Mouse (Mus musculus): ENCODE results near the gene Stac2.
A peak's percentile ranks its signal among the peaks of the same experiment; 100 is the strongest.

The Stac2 gene

DNA sequence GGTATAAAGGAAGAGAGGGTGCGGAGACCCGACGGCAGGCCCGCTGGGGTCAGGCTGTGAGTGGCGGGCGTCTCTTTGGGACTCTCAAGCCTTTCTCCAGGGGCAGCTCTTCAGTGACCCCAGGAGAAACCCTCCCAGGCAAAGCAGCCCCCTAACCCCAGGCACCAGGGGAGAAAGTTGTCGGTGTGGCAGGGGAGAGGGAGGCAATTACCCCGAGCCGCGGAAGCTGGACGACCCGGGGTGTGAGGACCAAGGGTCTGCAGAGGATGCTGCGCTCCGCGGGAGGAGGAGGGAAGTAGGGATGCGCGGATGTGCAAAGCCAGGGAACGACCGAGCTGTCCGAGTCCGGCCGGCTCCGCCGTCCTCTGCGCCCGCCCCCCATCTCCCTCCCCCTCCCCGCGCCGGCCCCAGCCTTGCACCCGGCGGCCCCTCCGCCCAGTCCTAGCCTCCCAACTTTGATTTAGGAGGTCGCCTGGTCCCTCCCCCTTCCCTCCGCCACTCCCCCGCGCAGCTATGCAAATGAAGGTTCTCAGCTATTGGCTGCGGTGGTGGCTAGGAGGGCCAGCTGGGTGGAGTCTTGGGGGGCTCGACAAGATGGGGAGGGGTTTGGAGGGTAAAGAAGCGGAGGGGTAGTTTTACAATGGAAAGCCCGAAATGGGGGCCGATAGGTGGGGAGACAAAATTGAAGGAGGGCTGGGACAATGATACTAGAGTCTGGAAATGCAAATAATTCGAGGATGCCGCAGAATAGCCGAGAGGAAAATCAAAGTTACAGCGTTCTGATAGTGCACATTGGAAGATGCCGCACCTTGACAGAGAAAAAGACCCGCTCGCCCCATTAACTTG lies at the start of gene Stac2:
TSS of gene Stac2 (minus strand) at position 474 of the 846 bp plus-strand sequence.
- peak; percentile 78 to 81 for DNase-seq (ENCODE audit: low spot score in 2 of 2)

DNA sequence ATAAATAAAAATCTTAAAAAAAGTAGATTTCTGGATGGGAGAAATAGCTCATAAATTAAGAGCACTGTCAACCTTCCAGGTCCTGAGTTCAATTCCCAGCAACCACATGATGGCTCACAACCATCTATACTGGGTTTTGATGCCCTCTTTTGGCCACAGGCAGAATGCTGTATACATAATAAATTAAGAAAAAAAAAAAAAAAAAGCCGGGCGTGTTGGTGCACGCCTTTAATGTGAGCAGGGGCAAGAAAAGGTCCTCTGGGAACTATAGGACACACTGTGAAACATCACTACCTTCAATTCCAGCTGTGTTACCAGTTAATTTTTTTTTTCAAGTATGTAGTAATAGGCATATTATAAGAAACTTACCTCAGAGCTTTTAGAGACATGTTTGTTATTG lies 48.1 kb upstream of the Stac2 start:
- no peak for DNase-seq (ENCODE audit: low spot score in 2 of 2)

- DNase-seq (ENCODE audit: low spot score in 2 of 2), result no peak
Measured at GRCm38 (mm10) chr11:98090583-98090982, 37.3 kb upstream of the Stac2 start.

GRCm38 (mm10) chr11:98088224-98088623 lies 35.0 kb upstream of the Stac2 start:
- DNase-seq (ENCODE audit: low spot score in 2 of 2), result no peak

GRCm38 (mm10) chr11:98086574-98086973 lies 33.3 kb upstream of the Stac2 start:
- no peak for DNase-seq (ENCODE audit: low spot score in 2 of 2)

DNA sequence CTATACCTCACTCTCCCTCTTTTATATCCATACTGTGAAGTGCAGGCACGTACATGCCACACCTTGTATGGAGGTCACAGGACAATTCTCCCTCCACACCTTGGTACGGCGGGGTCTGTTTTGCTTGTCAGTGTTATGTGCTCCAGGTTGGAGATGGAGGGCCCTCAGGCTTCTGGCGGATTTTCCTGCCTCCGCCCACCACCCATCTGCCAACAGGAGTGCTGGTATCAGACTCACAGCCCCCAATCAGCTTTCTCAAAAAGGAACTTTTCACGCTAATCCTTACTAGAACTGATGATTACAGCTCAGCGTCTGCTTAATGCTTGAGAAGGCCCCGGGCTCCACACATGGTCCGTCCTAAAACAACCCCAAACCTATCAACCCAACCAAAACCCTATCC lies 32.9 kb upstream of the Stac2 start:
- DNase-seq (ENCODE audit: low spot score in 2 of 2), result no peak

DNA sequence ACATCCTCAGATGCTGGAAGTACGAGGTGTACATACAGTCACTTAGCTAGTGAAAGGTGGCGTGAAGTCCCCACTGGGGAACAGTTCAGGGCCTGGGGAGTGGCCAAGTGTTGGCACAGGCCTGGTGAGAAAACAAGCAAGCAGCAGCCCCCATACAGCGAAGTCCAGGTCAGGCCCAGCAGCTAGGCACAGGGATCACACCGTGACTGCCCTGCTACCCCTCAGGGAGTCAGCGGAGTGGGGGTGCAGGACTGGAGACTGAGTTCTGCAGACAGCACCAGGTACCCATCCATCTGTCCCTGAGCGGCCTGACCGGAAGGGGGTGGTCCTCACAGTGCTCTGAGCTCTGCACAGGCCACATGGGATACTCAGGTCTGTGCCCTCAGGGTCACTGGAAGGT lies 29.5 kb upstream of the Stac2 start:
- DNase-seq (ENCODE audit: low spot score in 2 of 2), result no peak

- no peak for DNase-seq (ENCODE audit: low spot score in 2 of 2)
Measured at GRCm38 (mm10) chr11:98080450-98080849, 27.2 kb upstream of the Stac2 start.

DNA sequence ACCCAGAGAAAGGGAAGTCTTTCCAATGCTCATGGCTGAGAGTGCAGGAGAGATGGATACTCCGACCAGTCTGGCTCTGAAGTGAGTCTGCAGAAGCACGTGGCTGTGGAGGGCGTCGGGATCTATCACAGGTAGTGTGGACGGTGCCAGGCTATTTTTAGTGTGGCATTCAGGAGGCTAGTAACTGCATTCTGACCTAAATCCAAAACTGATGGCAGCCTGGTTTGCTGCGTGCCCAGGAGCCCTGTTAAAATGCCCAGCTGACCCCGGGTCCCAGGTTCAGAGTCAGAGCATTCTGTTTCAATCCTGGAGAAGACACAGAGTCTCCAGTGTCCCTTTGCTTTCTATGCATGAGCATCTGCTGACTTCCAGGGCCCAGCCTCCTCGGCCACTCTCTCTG lies 23.8 kb upstream of the Stac2 start:
- no peak for DNase-seq (ENCODE audit: low spot score in 2 of 2)

GRCm38 (mm10) chr11:98075195-98075808 lies 22.0 kb upstream of the Stac2 start:
- DNase-seq (ENCODE audit: low spot score in 2 of 2), result peak; percentile 70 to 74

DNA sequence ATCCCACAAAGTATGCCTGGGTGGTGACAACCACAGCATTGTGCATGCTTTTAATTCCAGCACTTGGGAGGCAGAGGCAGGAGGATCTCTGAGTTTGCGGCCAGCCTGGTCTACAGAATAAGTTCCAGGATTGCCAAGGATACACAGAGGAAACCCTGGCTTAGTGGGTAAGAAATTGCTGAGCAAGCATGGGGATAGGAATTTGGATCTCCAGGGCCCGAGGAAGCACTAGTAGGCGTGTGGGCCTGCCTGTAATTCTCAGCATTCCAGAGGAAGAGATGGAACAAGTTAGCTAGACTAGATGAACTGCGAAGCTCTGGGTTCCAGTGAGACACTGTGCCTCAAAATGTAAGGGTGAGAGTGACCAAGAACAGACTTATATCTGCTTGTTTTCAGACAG lies 20.2 kb upstream of the Stac2 start:
- no peak for DNase-seq (ENCODE audit: low spot score in 2 of 2)

- no peak for DNase-seq (ENCODE audit: low spot score in 2 of 2)
Measured at GRCm38 (mm10) chr11:98067255-98067654, 14.0 kb upstream of the Stac2 start.

DNA sequence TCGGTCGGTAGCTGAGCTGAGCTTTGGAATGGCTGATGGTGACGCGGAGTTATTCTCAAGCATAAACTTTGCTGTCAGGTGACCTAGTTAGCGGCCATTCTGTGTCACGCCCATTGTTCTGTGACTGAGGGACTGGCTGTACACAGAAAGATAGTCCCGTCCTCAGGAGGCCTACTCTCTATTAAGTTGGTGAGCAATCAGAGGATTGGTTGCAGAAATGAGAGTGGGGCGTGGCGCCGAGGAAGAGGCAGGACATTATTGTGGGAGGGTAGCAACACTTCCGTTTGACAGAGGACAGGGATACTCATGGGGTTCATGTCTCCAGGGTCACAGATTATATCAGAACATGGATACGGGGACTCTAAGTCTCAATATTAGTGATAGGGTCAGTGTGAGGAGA lies 12.9 kb upstream of the Stac2 start:
- DNase-seq (ENCODE audit: low spot score in 2 of 2), result no peak

DNA sequence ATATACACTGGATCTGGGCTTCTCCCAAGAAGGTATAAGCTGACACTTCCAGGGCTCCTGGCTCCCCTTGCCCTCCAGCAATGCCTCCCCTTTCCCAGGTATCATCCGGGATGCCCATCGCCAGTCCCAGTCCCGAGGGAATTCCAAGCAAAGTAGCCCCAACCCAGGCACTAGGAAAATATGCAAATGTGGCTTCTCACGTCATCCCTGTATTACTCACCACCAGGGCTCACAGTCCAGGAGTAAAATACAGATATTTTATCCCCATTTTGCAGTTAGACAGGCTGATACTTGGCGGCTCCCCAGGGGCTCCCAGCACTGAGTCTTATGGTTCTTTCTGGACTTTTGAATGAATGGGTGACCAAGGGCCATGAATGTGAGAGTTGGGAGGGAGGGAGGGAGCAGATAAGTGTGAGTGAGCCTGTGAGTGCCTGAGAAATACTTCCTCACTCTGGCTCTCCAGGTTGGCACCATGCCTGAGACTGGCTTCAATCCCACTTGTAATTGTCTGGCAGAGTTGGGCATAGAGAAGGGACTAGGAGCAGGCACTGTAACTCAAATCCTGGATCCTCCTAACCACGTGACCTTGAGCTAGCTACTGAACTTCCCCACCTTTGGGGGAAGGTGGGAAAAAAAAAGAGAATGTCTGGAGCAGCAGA lies 8.8 kb upstream of the Stac2 start:
- no peak for DNase-seq (ENCODE audit: low spot score in 2 of 2)

- no peak for DNase-seq (ENCODE audit: low spot score in 2 of 2)
Measured at GRCm38 (mm10) chr11:98061441-98061840, 8.2 kb upstream of the Stac2 start.

GRCm38 (mm10) chr11:98060104-98060692 lies 6.9 kb upstream of the Stac2 start:
- no peak for DNase-seq (ENCODE audit: low spot score in 2 of 2)

GRCm38 (mm10) chr11:98059662-98060061 lies 6.4 kb upstream of the Stac2 start:
- DNase-seq (ENCODE audit: low spot score in 2 of 2), result no peak

DNA sequence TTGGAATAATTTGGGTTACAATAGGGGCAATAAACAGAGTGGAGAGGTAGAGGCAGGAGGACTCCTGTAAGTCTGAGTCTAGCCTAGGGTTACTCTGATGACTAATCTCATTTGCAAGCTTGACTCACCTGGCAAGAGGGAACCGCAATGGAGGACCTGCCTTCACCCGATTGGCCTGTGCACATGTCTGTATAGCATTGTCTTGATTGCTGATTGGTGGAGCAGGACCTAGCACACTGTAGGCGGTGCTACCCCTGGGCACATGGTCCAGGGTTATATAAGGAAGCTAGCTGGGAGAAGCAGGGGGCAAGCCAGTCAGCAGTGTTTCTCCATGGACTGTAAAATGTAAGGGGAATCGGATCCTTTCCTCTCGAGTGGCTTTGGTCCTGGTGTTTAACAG lies 4.7 kb upstream of the Stac2 start:
- DNase-seq (ENCODE audit: low spot score in 2 of 2), result peak; percentile 20 to 27

GRCm38 (mm10) chr11:98057466-98057865 lies 4.2 kb upstream of the Stac2 start:
- DNase-seq (ENCODE audit: low spot score in 2 of 2), result no peak

GRCm38 (mm10) chr11:98052129-98052988 lies 903 bp downstream of the Stac2 start:
- DNase-seq (ENCODE audit: low spot score in 2 of 2), result peak; percentile 86

DNA sequence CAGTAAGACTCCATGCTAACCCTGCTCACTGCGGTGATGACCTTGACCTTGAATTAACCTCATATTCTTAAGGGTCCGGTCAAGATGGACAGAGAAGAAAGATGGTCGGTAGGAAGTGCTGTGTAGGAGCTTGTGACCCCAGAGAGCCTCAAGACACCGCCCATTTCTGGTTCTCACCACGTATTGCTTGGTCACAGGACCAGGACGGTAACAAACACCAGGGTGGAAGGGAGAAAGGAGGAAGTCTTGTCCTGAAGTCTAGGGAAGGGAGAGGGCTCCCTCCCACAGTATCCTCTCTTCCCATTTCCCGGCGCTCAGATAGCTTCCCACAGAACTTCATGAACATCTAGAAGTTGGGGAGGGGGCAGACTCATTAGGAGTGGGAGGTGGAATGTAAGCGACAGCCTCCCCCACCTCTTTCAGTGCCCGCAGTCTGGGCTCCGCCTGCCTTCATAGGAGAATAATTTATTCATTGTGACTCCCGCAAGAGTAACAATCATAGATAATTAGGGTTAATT lies 1.6 kb downstream of the Stac2 start:
- DNase-seq (ENCODE audit: low spot score in 2 of 2), result peak; percentile 30 to 39

All from spleen, postnatal 36 days (tissue).